Mouse (Mus musculus) MEL (cell line): Measurements from ENCODE around the gene Gm12248. TPM values are rescaled to one million over a fixed set of nuclear protein-coding genes. Genes with fewer than 3 reads are reported as not detected.

Experiments used
- DNase-seq: peaks from one replicate; pipeline ENCODE4 v3.0.0; 2011; ENCODE audit warnings: low read depth, low spot score
- H3K27ac ChIP-seq: 2 replicates; pipeline ENCODE4 v1.5.1; 2012; ENCODE audit warnings: low read depth, mild to moderate bottlenecking, control low read depth, low read length, moderate library complexity; ENCODE audit not compliant: control insufficient read depth
- H3K27me3 ChIP-seq, 2 experiments: fragments of 150-350 bp in 1 of 2; sonication (generic) in 1 of 2; 2 replicates each; pipeline ENCODE4 v1.6.1; 2012; ENCODE audit warnings: low read length in 2 of 2, mild to moderate bottlenecking in 2 of 2, improper control_type of control experiment in 1 of 2, moderate library complexity in 1 of 2; ENCODE audit not compliant: insufficient read depth in 2 of 2, control insufficient read depth in 1 of 2
- H3K36me3 ChIP-seq, 2 experiments: 2 replicates each; pipeline ENCODE4 v1.6.1; 2012 to 2014; ENCODE audit warnings: low read length in 2 of 2, improper control_type of control experiment in 1 of 2, inconsistent platforms in 1 of 2, mild to moderate bottlenecking in 1 of 2; ENCODE audit not compliant: insufficient read depth in 2 of 2, control insufficient read depth in 1 of 2
- H3K4me1 ChIP-seq, 2 experiments: fragments of 150-350 bp in 1 of 2; sonication (generic) in 1 of 2; 2 replicates each; pipeline ENCODE4 v1.6.1; 2012; ENCODE audit warnings: low read length in 2 of 2, improper control_type of control experiment in 1 of 2, mild to moderate bottlenecking in 1 of 2; ENCODE audit not compliant: insufficient read depth in 2 of 2, control insufficient read depth in 1 of 2
- H3K4me3 ChIP-seq, 2 experiments: fragments of 150-350 bp in 1 of 2; sonication (generic) in 1 of 2; 2 replicates each; pipeline ENCODE4 v1.5.1; 2012; ENCODE audit warnings: low read depth in 2 of 2, low read length in 2 of 2, mild to moderate bottlenecking in 2 of 2, moderate library complexity in 2 of 2, control low read depth in 1 of 2, improper control_type of control experiment in 1 of 2; ENCODE audit not compliant: control insufficient read depth in 1 of 2, insufficient read depth in 1 of 2
- H3K79me2 ChIP-seq: 2 replicates; pipeline ENCODE4 v1.6.1; 2012; ENCODE audit warnings: mild to moderate bottlenecking, low read length, moderate library complexity; ENCODE audit not compliant: control insufficient read depth, poor library complexity, insufficient read depth
- H3K9ac ChIP-seq: 2 replicates; pipeline ENCODE4 v1.6.1; 2012; ENCODE audit warnings: low read depth, mild to moderate bottlenecking, control low read depth, low read length, moderate library complexity; ENCODE audit not compliant: control insufficient read depth, poor library complexity, severe bottlenecking
- H3K9me3 ChIP-seq: fragments of 150-350 bp; sonication (generic); replicated peaks from 2 replicates; pipeline ENCODE4 v1.6.1; 2012; ENCODE audit warnings: mild to moderate bottlenecking, low read length, improper control_type of control experiment, moderate library complexity; ENCODE audit not compliant: insufficient read depth
- CHD1 ChIP-seq: IDR thresholded peaks from 2 replicates; pipeline ENCODE4 v1.6.1; 2012; ENCODE audit warnings: low read depth, mild to moderate bottlenecking, inconsistent platforms, low read length, improper control_type of control experiment
- CHD2 ChIP-seq: IDR thresholded peaks from 2 replicates; pipeline ENCODE4 v1.6.1; 2011; ENCODE audit warnings: low read length, improper control_type of control experiment
- CTCF ChIP-seq, 3 experiments: IDR thresholded peaks in 2 of 3; conservative IDR thresholded peaks in 1 of 3; 2 replicates each; pipeline ENCODE4 v1.5.1; 2011 to 2012; ENCODE audit warnings: low read length in 3 of 3, low read depth in 2 of 3, mild to moderate bottlenecking in 2 of 3, improper control_type of control experiment in 1 of 3, inconsistent platforms in 1 of 3, mixed read lengths in 1 of 3, moderate library complexity in 1 of 3; ENCODE audit not compliant: control insufficient read depth in 1 of 3, insufficient read depth in 1 of 3, poor library complexity in 1 of 3, severe bottlenecking in 1 of 3
- ELF1 ChIP-seq: IDR thresholded peaks from 2 replicates; pipeline ENCODE4 v1.6.1; 2014; ENCODE audit warnings: low read depth, mild to moderate bottlenecking, inconsistent platforms, low read length, improper control_type of control experiment, moderate library complexity
- EP300 ChIP-seq, 2 experiments: IDR thresholded peaks; 2 replicates each; pipeline ENCODE4 v1.6.1; 2011; ENCODE audit warnings: improper control_type of control experiment in 2 of 2, low read length in 2 of 2, low read depth in 1 of 2, mild to moderate bottlenecking in 1 of 2
- ETS1 ChIP-seq: IDR thresholded peaks from 2 replicates; pipeline ENCODE4 v1.6.1; 2012; ENCODE audit warnings: low read depth, mild to moderate bottlenecking, inconsistent platforms, low read length, improper control_type of control experiment, moderate library complexity
- GABPA ChIP-seq: IDR thresholded peaks from 2 replicates; pipeline ENCODE4 v1.6.1; 2012; ENCODE audit warnings: low read depth, mild to moderate bottlenecking, inconsistent platforms, low read length, improper control_type of control experiment, moderate library complexity
- GATA1 ChIP-seq: IDR thresholded peaks from 2 replicates; pipeline ENCODE4 v1.6.1; 2011; ENCODE audit warnings: low read depth, low read length, improper control_type of control experiment
- JUND ChIP-seq: IDR thresholded peaks from 2 replicates; pipeline ENCODE4 v1.6.1; 2011; ENCODE audit warnings: low read depth, mild to moderate bottlenecking, improper control_type of control experiment, low read length
- KAT2A ChIP-seq: conservative IDR thresholded peaks from 2 replicates; pipeline ENCODE4 v1.6.1; 2012; ENCODE audit warnings: low read depth, low read length, improper control_type of control experiment, inconsistent platforms
- MAX ChIP-seq: IDR thresholded peaks from 2 replicates; pipeline ENCODE4 v1.6.1; 2011; ENCODE audit warnings: low read length, improper control_type of control experiment
- MEF2A ChIP-seq: IDR thresholded peaks from 2 replicates; pipeline ENCODE4 v1.6.1; 2014; ENCODE audit warnings: low read depth, mild to moderate bottlenecking, inconsistent platforms, low read length, improper control_type of control experiment; ENCODE audit not compliant: poor library complexity, insufficient replicate concordance, severe bottlenecking; ENCODE audit errors: extremely low read depth
- MXI1 ChIP-seq: IDR thresholded peaks from 2 replicates; pipeline ENCODE4 v1.6.1; 2011; ENCODE audit warnings: mild to moderate bottlenecking, low read depth, low read length, improper control_type of control experiment
- MYB ChIP-seq: IDR thresholded peaks from 2 replicates; pipeline ENCODE4 v1.6.1; 2011; ENCODE audit warnings: mild to moderate bottlenecking, low read depth, low read length, improper control_type of control experiment
- POLR2A ChIP-seq, 2 experiments: IDR thresholded peaks; 2 replicates each; pipeline ENCODE4 v1.6.1; 2011 to 2012; ENCODE audit warnings: low read length in 2 of 2, mild to moderate bottlenecking in 2 of 2, control low read depth in 1 of 2, improper control_type of control experiment in 1 of 2, low read depth in 1 of 2, moderate library complexity in 1 of 2; ENCODE audit not compliant: control insufficient read depth in 1 of 2, insufficient read depth in 1 of 2, poor library complexity in 1 of 2
- RAD21 ChIP-seq: IDR thresholded peaks from 2 replicates; pipeline ENCODE4 v1.6.1; 2011; ENCODE audit warnings: mild to moderate bottlenecking, low read depth, low read length, improper control_type of control experiment
- TAL1 ChIP-seq: IDR thresholded peaks from 2 replicates; pipeline ENCODE4 v1.6.1; 2012; ENCODE audit warnings: mild to moderate bottlenecking, inconsistent platforms, low read length, moderate library complexity, mixed read lengths
- TBP ChIP-seq: IDR thresholded peaks from 2 replicates; pipeline ENCODE4 v1.8.0; 2011; ENCODE audit warnings: low read depth, low read length, improper control_type of control experiment
- TCF12 ChIP-seq: IDR thresholded peaks from 2 replicates; pipeline ENCODE4 v1.6.1; 2014; ENCODE audit warnings: low read depth, mild to moderate bottlenecking, inconsistent platforms, low read length, improper control_type of control experiment, moderate library complexity
- UBTF ChIP-seq: IDR thresholded peaks from 2 replicates; pipeline ENCODE4 v1.6.1; 2012; ENCODE audit warnings: low read depth, mild to moderate bottlenecking, inconsistent platforms, low read length, improper control_type of control experiment, moderate library complexity, borderline replicate concordance; ENCODE audit not compliant: insufficient read depth
- USF1 ChIP-seq: IDR thresholded peaks from 2 replicates; pipeline ENCODE4 v1.6.1; 2014; ENCODE audit warnings: low read depth, mild to moderate bottlenecking, inconsistent platforms, low read length, improper control_type of control experiment, moderate library complexity
- USF2 ChIP-seq, 2 experiments: IDR thresholded peaks; 2 replicates each; pipeline ENCODE4 v1.6.1; 2011 to 2012; ENCODE audit warnings: improper control_type of control experiment in 2 of 2, low read length in 2 of 2, borderline replicate concordance in 1 of 2, inconsistent platforms in 1 of 2, low read depth in 1 of 2, mild to moderate bottlenecking in 1 of 2; ENCODE audit not compliant: insufficient read depth in 1 of 2
- ZC3H11A ChIP-seq: IDR thresholded peaks from 2 replicates; pipeline ENCODE4 v1.6.1; 2012; ENCODE audit warnings: low read depth, mild to moderate bottlenecking, inconsistent platforms, low read length, improper control_type of control experiment
- polyA plus RNA-seq, 2 experiments: library from polyadenylated mRNA; stranded (reverse) in 1 of 2; unstranded in 1 of 2; fragments of >175 nt in 1 of 2; fragments of >200 nt in 1 of 2; gene quantifications; 2 replicates each; pipeline versions ENCODE4 v1.2.1 to v1.2.4; 2012; ENCODE audit warnings: low replicate concordance in 2 of 2, low read depth in 1 of 2; ENCODE audit not compliant: insufficient read length in 2 of 2, insufficient read depth in 1 of 2, missing spikeins in 1 of 2
- total RNA-seq: library from RNA; depleted of rRNA; stranded (reverse); fragments of 300-350 nt; gene quantifications from 2 replicates; pipeline ENCODE4 v1.2.3, GENCODE M21; 2012

Gene Gm12248
- total and polyA plus RNA-seq, 3 experiments = 0.12 to 0.65 TPM; not detected in 1

- H3K9me3 ChIP-seq = no peaks in the 10 kb centered on the region
- peaks cover 24 to 32% of the 10 kb centered on the region in 2 experiments for H3K36me3 ChIP-seq
- no peak overlapping the region for H3K4me3 ChIP-seq
- H3K4me1 ChIP-seq = peaks cover 14 to 20% of the 10 kb centered on the region in 2 experiments
- peak overlapping the region; percentile 25; the same call in 1 of the 2 replicates for H3K27ac ChIP-seq
- no peak overlapping the region for H3K9ac ChIP-seq
- TF ChIP-seq JUND (no peak), TBP (no peak), ZC3H11A (no peak), KAT2A (no peak)
- H3K79me2 ChIP-seq = no peaks in the 10 kb centered on the region
- H3K27me3 ChIP-seq = no peaks in the 10 kb centered on the region
- DNase-seq = peak; percentile 76
These were observed 27.7 kb upstream of the Gm12248 start for GRCm38 (mm10) chr11:58120655-58121054.

- no peak for DNase-seq
- H3K79me2 ChIP-seq = no peaks in the 10 kb centered on the region
- peaks cover 14 to 20% of the 10 kb centered on the region in 2 experiments for H3K4me1 ChIP-seq
- no peaks in the 10 kb centered on the region for H3K27me3 ChIP-seq
- H3K9me3 ChIP-seq = no peaks in the 10 kb centered on the region
- H3K36me3 ChIP-seq = peaks cover 24 to 34% of the 10 kb centered on the region in 2 experiments
- no peak overlapping the region for H3K27ac ChIP-seq
- no peak for TF ChIP-seq CHD2
- no peak for TF ChIP-seq GABPA
- no peak for TF ChIP-seq ETS1
- TF ChIP-seq TAL1 = no peak
- no peak for TF ChIP-seq ZC3H11A
- TF ChIP-seq RAD21 = no peak
- no peak for TF ChIP-seq GATA1
- TF ChIP-seq MYB = no peak
- TF ChIP-seq CHD1 = no peak
- TF ChIP-seq USF1 = no peak
- TF ChIP-seq MEF2A = no peak
- no peak for TF ChIP-seq TCF12
- TF ChIP-seq USF2 (IDR thresholded peaks at IDR 0.05; ENCODE audit: borderline replicate concordance in 1 of 2, insufficient read depth in 1 of 2, low read depth in 1 of 2, low read length in 2 of 2) = no peak
- TF ChIP-seq CTCF (IDR thresholded peaks at IDR 0.05 in 2 of 3, conservative IDR thresholded peaks at IDR 0.05 in 1 of 3; ENCODE audit: control insufficient read depth in 1 of 3, insufficient read depth in 1 of 3, low read depth in 2 of 3, low read length in 3 of 3, poor library complexity in 1 of 3, severe bottlenecking in 1 of 3) = no peak
- no peak for TF ChIP-seq MXI1
- TF ChIP-seq MAX = no peak
- no peak for TF ChIP-seq ELF1
- no peak for TF ChIP-seq UBTF
- no peak for TF ChIP-seq POLR2A (IDR thresholded peaks at IDR 0.05; ENCODE audit: control insufficient read depth in 1 of 2, insufficient read depth in 1 of 2, low read depth in 1 of 2, low read length in 2 of 2, poor library complexity in 1 of 2)
- TF ChIP-seq EP300 (IDR thresholded peaks at IDR 0.05; ENCODE audit: low read depth in 1 of 2, low read length in 2 of 2) = no peak
- H3K9ac ChIP-seq = no peak overlapping the region
- H3K4me3 ChIP-seq = no peak overlapping the region
These were observed 24.2 kb upstream of the Gm12248 start for GRCm38 (mm10) chr11:58117044-58117652.
